In genomic region chr17:45506700-45507189, GRCm38 (mm10) we compare ENCODE assay signal across 8 mouse cellular contexts. TPM values are rescaled to one million over a fixed set of nuclear protein-coding genes. Genes with fewer than 3 reads are reported as not detected.
DNase-seq lines count a peak whose midpoint lies in the region; ATAC-seq lines count a peak whose summit lies in the region.

Aars2 (plus strand) TSS chr17:45506841.

- peaks cover 7% of the 10 kb centered on the region for H3K4me1 ChIP-seq in hindbrain, embryonic 16.5 days (ENCODE audit: control insufficient read depth, insufficient read depth, low read depth, low read length)

- H3K27ac ChIP-seq in hindbrain, embryonic 16.5 days (ENCODE audit: low read depth, low read length): peak within 1 kb of the TSS; percentile 97
- no peak within 1 kb of the TSS for H3K27ac ChIP-seq in macrophage

- H3K79me2 ChIP-seq in macrophage (ENCODE audit: inconsistent target): no peaks in the 10 kb centered on the region

- peak within 1 kb of the TSS; percentile 85 for H3K4me3 ChIP-seq in hindbrain, embryonic 16.5 days (ENCODE audit: low read length)
- peak within 1 kb of the TSS; percentile 29 for H3K4me3 ChIP-seq in macrophage (ENCODE audit: inconsistent target)

- 1% methylated on average over 42 of the region's 42 CpGs for WGBS in hindbrain, embryonic 16.5 days
- under 1% methylated on average over 42 of the region's 42 CpGs for WGBS in macrophage (ENCODE audit: missing documents)

- ATAC-seq in hindbrain, embryonic 16.5 days: peak; percentile 95

- peaks cover 13% of the 10 kb centered on the region for H3K36me3 ChIP-seq in hindbrain, embryonic 16.5 days (ENCODE audit: control insufficient read depth, insufficient read depth, low read length)
- H3K36me3 ChIP-seq in macrophage (ENCODE audit: inconsistent target): 0 out of 2 replicates have a peak, but pooled peaks cover 8% of the 10 kb centered on the region

- H3K27me3 ChIP-seq in hindbrain, embryonic 16.5 days (replicated peaks; ENCODE audit: control insufficient read depth, insufficient read depth, low read length): no peaks in the 10 kb centered on the region

- peak within 1 kb of the TSS; percentile 49 for H3K4me2 ChIP-seq in hindbrain, embryonic 16.5 days (ENCODE audit: low read length)

- peak within 1 kb of the TSS; percentile 90 for H3K9ac ChIP-seq in hindbrain, embryonic 16.5 days (ENCODE audit: low read depth, low read length)

- peak; percentile 91 for DNase-seq in T-cell, adult 2 months (ENCODE audit: low spot score)
- DNase-seq in cerebellum, postnatal 36 days: peak; percentile 95
- DNase-seq in frontal cortex, postnatal 36 days (ENCODE audit: low spot score in 2 of 2): peak; percentile 92 to 93
- peak; percentile 92 to 95 for DNase-seq in left cerebral cortex, adult 18-20 months (ENCODE audit: low spot score in 2 of 2)
- DNase-seq in right cerebral cortex, adult 18-20 months: peak; percentile 93
- DNase-seq in urinary bladder, postnatal 10 days (ENCODE audit: low spot score): peak; percentile 82

- no peaks in the 10 kb centered on the region for H3K9me3 ChIP-seq in hindbrain, embryonic 16.5 days (ENCODE audit: control insufficient read depth, low read length)

RNA-seq across cellular contexts. Expression of gene Aars2, which starts in this region (rescaled TPM):
- polyA plus RNA-seq in hindbrain, embryonic 16.5 days (2015; fragmentation: Nextera tagmentation; extraction: Ambion mirVana): 20.6 and 21.7 TPM in 2 replicates
- total RNA-seq in left cerebral cortex, adult 18-20 months (2021): 10 to 100 TPM; 24.1 to 25.6 TPM
- total RNA-seq in macrophage (2018; cell fraction: chromatin; rRNA removed): 10 to 100 TPM in 17 of 26 experiments, 1 to 10 TPM in 9; 3.1 to 26.6 (median 11.7) TPM
- total RNA-seq in macrophage (2018; cell fraction: cytosol; rRNA removed): 1 to 10 TPM; 1.8 to 4.4 (median 3.2) TPM
- total RNA-seq in macrophage (2018; cell fraction: nucleus; rRNA removed): 10 to 100 TPM in 3 of 26 experiments, 1 to 10 TPM in 23; 1.7 to 12.5 (median 7.0) TPM
- polyA plus RNA-seq in macrophage (2018): 1.9 to 4.3 TPM (median 3.9 TPM) in 3 replicates
